Comparison of ENCODE assay signal across 7 mouse cellular contexts in genomic region chr6:138163920-138164319, GRCm38 (mm10). TPM values are rescaled to one million over a fixed set of nuclear protein-coding genes. Genes with fewer than 3 reads are reported as not detected.
DNase-seq lines count a peak whose midpoint lies in the region; ATAC-seq and TF ChIP-seq lines count a peak whose summit lies in the region.

No protein-coding gene starts in this region.

- no peak for TF ChIP-seq POLR2A in kidney, adult 2 months (IDR thresholded peaks at IDR 0.05; ENCODE audit: low read depth, low read length)

- DNase-seq in kidney, adult 2 months: peak; percentile 26
- DNase-seq in kidney, adult 18-20 months: no peak
- peak; percentile 37 for DNase-seq in urinary bladder, postnatal 25 days (ENCODE audit: low spot score)
- no peak for DNase-seq in urinary bladder, postnatal 10 days (ENCODE audit: low spot score)
- DNase-seq in forebrain, embryonic 14.5 days (ENCODE audit: low spot score): peak; percentile 63
- no peak for DNase-seq in spleen, adult 12 weeks (ENCODE audit: low spot score)

- H3K9ac ChIP-seq in forebrain, embryonic 14.5 days (ENCODE audit: low read length): no peak overlapping the region

- 69% methylated on average over 7 of the region's 7 CpGs for WGBS in kidney, adult 2 months
- 81% methylated on average over 7 of the region's 7 CpGs for WGBS in forebrain, embryonic 14.5 days

- no peak overlapping the region for H3K4me3 ChIP-seq in kidney, adult 2 months (ENCODE audit: insufficient read depth, low read depth, low read length)
- no peak overlapping the region for H3K4me3 ChIP-seq in forebrain, embryonic 14.5 days (ENCODE audit: low read depth, low read length)

- H3K9me3 ChIP-seq in forebrain, embryonic 14.5 days (replicated peaks; ENCODE audit: control insufficient read depth, low read length): no peaks in the 10 kb centered on the region

- no peak overlapping the region for H3K4me2 ChIP-seq in forebrain, embryonic 14.5 days (ENCODE audit: low read length)

- H3K36me3 ChIP-seq in kidney, adult 2 months (ENCODE audit: control insufficient read depth, insufficient read depth, low read length): no peaks in the 10 kb centered on the region
- H3K36me3 ChIP-seq in forebrain, embryonic 14.5 days (ENCODE audit: control insufficient read depth, insufficient read depth, low read length): no peaks in the 10 kb centered on the region

- no peak for ATAC-seq in forebrain, embryonic 14.5 days
- ATAC-seq in megakaryocyte progenitor cell, adult 5-6 weeks (replicated peaks; ENCODE audit: poor library complexity): peak; percentile 87

- TF ChIP-seq CTCF in kidney, adult 2 months (conservative IDR thresholded peaks at IDR 0.05; ENCODE audit: insufficient read depth, insufficient read length, low read depth, low read length): peak; percentile 54

- H3K27me3 ChIP-seq in kidney, adult 2 months (replicated peaks; ENCODE audit: control insufficient read depth, insufficient read depth, low read length): no peaks in the 10 kb centered on the region
- H3K27me3 ChIP-seq in forebrain, embryonic 14.5 days (replicated peaks; ENCODE audit: control insufficient read depth, insufficient read depth, low read length): no peaks in the 10 kb centered on the region

- H3K27ac ChIP-seq in kidney, adult 2 months (ENCODE audit: insufficient read depth, low read depth, low read length): no peak overlapping the region
- no peak overlapping the region for H3K27ac ChIP-seq in forebrain, embryonic 14.5 days (ENCODE audit: low read depth, low read length)

- no peaks in the 10 kb centered on the region for H3K4me1 ChIP-seq in kidney, adult 2 months (ENCODE audit: control insufficient read depth, insufficient read depth, low read length)
- no peaks in the 10 kb centered on the region for H3K4me1 ChIP-seq in forebrain, embryonic 14.5 days (ENCODE audit: control insufficient read depth, insufficient read depth, low read length)

RNA-seq across cellular contexts. Expression of gene Mgst1, which starts 23.8 kb away (rescaled TPM):
- 411 and 435 TPM in 2 replicates for polyA plus RNA-seq in kidney, adult 2 months (2012; rRNA removed)
- 33.9 and 46.2 TPM in 2 replicates for polyA plus RNA-seq in forebrain, embryonic 14.5 days (2014; fragmentation: Nextera tagmentation; extraction: Ambion mirVana)
- total RNA-seq in megakaryocyte progenitor cell, adult 5-6 weeks (2015): 154 and 189 TPM in 2 replicates
- 97.5 and 151 TPM in 2 replicates for total RNA-seq in megakaryocyte progenitor cell, adult 5-6 weeks (2017)

Comparison
In these comparisons a context has a peak if more than half of its experiments do, and no peak if none do; other contexts are left out.
1. DNase-seq: peak in kidney, adult 2 months (single experiment), urinary bladder, postnatal 25 days (single experiment) and forebrain, embryonic 14.5 days (single experiment); none in kidney, adult 18-20 months (single experiment), urinary bladder, postnatal 10 days (single experiment) and spleen, adult 12 weeks (single experiment).